1 mouse cellular context compared by ENCODE assay signal in genomic region chr8:119374716-119375115, GRCm38 (mm10). TPM values are rescaled to one million over a fixed set of nuclear protein-coding genes. Genes with fewer than 3 reads are reported as not detected.
"Had no signal": no experiment of that assay in that cellular context is flagged by ENCODE, and none has a peak within 500 bp of the region (broad histone marks: within the 10 kb centered on the region; RNA-seq: fewer than 3 reads in every experiment).

No protein-coding gene starts in this region.

RNA-seq across cellular contexts. Expression of gene Osgin1, which starts 59.2 kb away (rescaled TPM):
- total RNA-seq: hindbrain, postnatal 0 days had no signal
